Mouse (Mus musculus) hindbrain, embryonic 11.5 days (tissue): ENCODE measurements around the gene Sox6. TPM values are rescaled to one million over a fixed set of nuclear protein-coding genes. Genes with fewer than 3 reads are reported as not detected.
"Not testable (repeated sequence)": the region's sequence is repeated elsewhere in the genome, so short reads cannot be mapped to it uniquely, and the experiment has no call there.

Source experiments
- ATAC-seq: fragments of 200-750 bp; cut with Nextera tagmentation; 2 replicates; pipeline ENCODE4 v1.8.0; 2017; ENCODE audit warnings: mild to moderate bottlenecking, moderate TSS enrichment, moderate library complexity; ENCODE audit not compliant: low FRiP score
- DNase-seq: peaks from one replicate; pipeline ENCODE4 v3.0.0-alpha.2; 2015; ENCODE audit warnings: low spot score
- H3K27ac ChIP-seq: fragments of 300-500 bp; sonication (generic); 2 replicates; pipeline ENCODE4 v1.5.1; 2014; ENCODE audit warnings: mild to moderate bottlenecking, low read depth, low read length
- H3K27me3 ChIP-seq: fragments of 300-500 bp; sonication (generic); 2 replicates; pipeline ENCODE4 v1.6.1; 2014; ENCODE audit warnings: mild to moderate bottlenecking, low read length, moderate library complexity, mixed read lengths; ENCODE audit not compliant: control insufficient read depth, insufficient read depth
- H3K36me3 ChIP-seq: fragments of 300-500 bp; sonication (generic); 2 replicates; pipeline ENCODE4 v1.6.1; 2014; ENCODE audit warnings: mild to moderate bottlenecking, low read length, moderate library complexity, mixed read lengths; ENCODE audit not compliant: control insufficient read depth, insufficient read depth
- H3K4me1 ChIP-seq: fragments of 300-500 bp; sonication (generic); replicated peaks from 2 replicates; pipeline ENCODE4 v1.6.1; 2014; ENCODE audit warnings: low read length, mixed read lengths; ENCODE audit not compliant: control insufficient read depth, insufficient read depth
- H3K4me2 ChIP-seq: fragments of 300-500 bp; sonication (generic); replicated peaks from 2 replicates; pipeline ENCODE4 v1.6.1; 2014; ENCODE audit warnings: mild to moderate bottlenecking, low read depth, low read length
- H3K4me3 ChIP-seq: fragments of 300-500 bp; sonication (generic); 2 replicates; pipeline ENCODE4 v1.5.1; 2014; ENCODE audit warnings: low read depth, low read length
- H3K9ac ChIP-seq: fragments of 300-500 bp; sonication (generic); 2 replicates; pipeline ENCODE4 v1.6.1; 2014; ENCODE audit warnings: low read depth, low read length
- H3K9me3 ChIP-seq: fragments of 300-500 bp; sonication (generic); 2 replicates; pipeline ENCODE4 v1.6.1; 2016; ENCODE audit warnings: low read length; ENCODE audit not compliant: control insufficient read depth
- WGBS: fragments of 180-500 bp; shearing (Covaris S2); extraction: QIAGEN DNeasy Blood & Tissue Kit; methylation state at CpG from one replicate; pipeline ENCODE4 v1.1.7; 2014; 5-methylcytosine and 5-hydroxymethylcytosine counted together
- polyA plus RNA-seq: library from polyadenylated mRNA; unstranded; fragments of >200 nt; fragmentation: Nextera tagmentation; extraction: Ambion mirVana; gene quantifications from 2 replicates; pipeline ENCODE4 v1.2.1, GENCODE M21; 2014

The Sox6 gene
- polyA plus RNA-seq, 1 experiment from 2014 or later: 49.4 TPM

GRCm38 (mm10) chr7:115630287-115630686 is 408.3 kb downstream of the Sox6 start:
- H3K9ac ChIP-seq: no peak overlapping the region
- WGBS: 93% methylated on average over 4 of the region's 4 CpGs
- H3K4me1 ChIP-seq: 0 out of 2 replicates have a peak, but pooled peaks cover 2% of the 10 kb centered on the region
- no peaks in the 10 kb centered on the region for H3K36me3 ChIP-seq
- DNase-seq (no peak), ATAC-seq (no peak)
- no peaks in the 10 kb centered on the region for H3K27me3 ChIP-seq
- H3K27ac ChIP-seq: no peak overlapping the region
- H3K4me2 ChIP-seq: no peak overlapping the region
- H3K4me3 ChIP-seq: no peak overlapping the region
- no peaks in the 10 kb centered on the region for H3K9me3 ChIP-seq

- ATAC-seq (no peak), DNase-seq (no peak)
- no peaks in the 10 kb centered on the region for H3K9me3 ChIP-seq
- H3K27ac ChIP-seq: no peak overlapping the region
- H3K4me3 ChIP-seq: no peak overlapping the region
- H3K4me1 ChIP-seq: 0 out of 2 replicates have a peak, but pooled peaks cover 3% of the 10 kb centered on the region
- H3K36me3 ChIP-seq: no peaks in the 10 kb centered on the region
- 92% methylated on average over 1 of the region's 1 CpGs for WGBS
- H3K9ac ChIP-seq: no peak overlapping the region
- no peaks in the 10 kb centered on the region for H3K27me3 ChIP-seq
- H3K4me2 ChIP-seq: no peak overlapping the region
Measured at GRCm38 (mm10) chr7:115628766-115629165, 409.8 kb downstream of the Sox6 start.

- H3K27me3 ChIP-seq: 0 out of 2 replicates have a peak, but pooled peaks cover 2% of the 10 kb centered on the region
- H3K36me3 ChIP-seq: no peaks in the 10 kb centered on the region
- H3K4me3 ChIP-seq: no peak overlapping the region
- DNase-seq (no peak), ATAC-seq (no peak)
- no peak overlapping the region for H3K27ac ChIP-seq
- no peaks in the 10 kb centered on the region for H3K9me3 ChIP-seq
- no peak overlapping the region for H3K9ac ChIP-seq
- no peak overlapping the region for H3K4me2 ChIP-seq
- H3K4me1 ChIP-seq: 0 out of 2 replicates have a peak, but pooled peaks cover 3% of the 10 kb centered on the region
- WGBS: 77% methylated on average over 4 of the region's 4 CpGs
Measured at GRCm38 (mm10) chr7:115625956-115626355, 412.6 kb downstream of the Sox6 start.

- ATAC-seq (no peak), DNase-seq (peak; percentile 51)
- Histone ChIP-seq H3K36me3 (no peaks in the 10 kb centered on the region), H3K27ac (peak overlapping the region; percentile 33), H3K4me2 (no peak overlapping the region), H3K9me3 (no peaks in the 10 kb centered on the region), H3K27me3 (0 out of 2 replicates have a peak, but pooled peaks cover 2% of the 10 kb centered on the region), H3K4me3 (no peak overlapping the region), H3K9ac (no peak overlapping the region), H3K4me1 (0 out of 2 replicates have a peak, but pooled peaks cover 3% of the 10 kb centered on the region)
- WGBS: 24% methylated on average over 8 of the region's 8 CpGs
Measured at GRCm38 (mm10) chr7:115624907-115625552, 413.6 kb downstream of the Sox6 start.

GRCm38 (mm10) chr7:115624451-115624850 is 414.1 kb downstream of the Sox6 start:
- no peak for ATAC-seq
- Histone ChIP-seq H3K4me1 (0 out of 2 replicates have a peak, but pooled peaks cover 3% of the 10 kb centered on the region), H3K9me3 (no peaks in the 10 kb centered on the region), H3K36me3 (no peaks in the 10 kb centered on the region), H3K27me3 (0 out of 2 replicates have a peak, but pooled peaks cover 2% of the 10 kb centered on the region), H3K9ac (no peak overlapping the region), H3K4me3 (no peak overlapping the region), H3K4me2 (no peak overlapping the region), H3K27ac (peak overlapping the region; percentile 33; the same call in 1 of the 2 replicates)
- WGBS: 56% methylated on average over 5 of the region's 5 CpGs
- DNase-seq: no peak

DNA sequence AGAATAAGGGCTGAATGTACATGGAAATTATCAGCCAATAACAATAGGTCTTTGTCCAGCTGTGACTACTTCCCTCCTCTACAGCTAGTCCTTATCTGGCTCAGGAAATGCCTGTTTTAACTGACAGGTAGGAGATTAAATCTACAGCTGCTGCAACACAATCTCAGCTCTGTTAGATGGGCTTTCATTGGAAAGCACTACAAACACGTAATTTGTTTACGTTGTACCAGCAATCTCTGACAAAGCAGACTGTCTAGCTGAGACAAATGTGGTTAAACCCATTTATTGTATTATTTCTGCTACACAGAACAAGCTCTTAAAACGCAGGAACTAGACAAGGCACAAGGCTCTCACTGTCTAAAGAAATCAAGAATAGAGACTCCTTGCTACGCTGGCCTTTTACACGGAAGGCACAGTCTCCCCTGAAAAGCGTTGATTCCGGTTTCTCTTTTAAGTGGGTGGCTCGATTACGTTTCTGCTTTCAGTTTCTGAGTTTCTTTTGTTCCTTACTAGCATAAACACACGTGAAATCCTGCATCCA is 422.8 kb downstream of the Sox6 start:
- no peak overlapping the region for H3K4me3 ChIP-seq
- DNase-seq: peak; percentile 33
- no peak overlapping the region for H3K9ac ChIP-seq
- WGBS: 39% methylated on average over 10 of the region's 10 CpGs
- no peaks in the 10 kb centered on the region for H3K36me3 ChIP-seq
- no peak overlapping the region for H3K4me2 ChIP-seq
- H3K9me3 ChIP-seq: no peaks in the 10 kb centered on the region
- no peak for ATAC-seq
- peak overlapping the region; percentile 53; the same call in 1 of the 2 replicates for H3K27ac ChIP-seq
- H3K4me1 ChIP-seq: no peaks in the 10 kb centered on the region
- no peaks in the 10 kb centered on the region for H3K27me3 ChIP-seq

DNA sequence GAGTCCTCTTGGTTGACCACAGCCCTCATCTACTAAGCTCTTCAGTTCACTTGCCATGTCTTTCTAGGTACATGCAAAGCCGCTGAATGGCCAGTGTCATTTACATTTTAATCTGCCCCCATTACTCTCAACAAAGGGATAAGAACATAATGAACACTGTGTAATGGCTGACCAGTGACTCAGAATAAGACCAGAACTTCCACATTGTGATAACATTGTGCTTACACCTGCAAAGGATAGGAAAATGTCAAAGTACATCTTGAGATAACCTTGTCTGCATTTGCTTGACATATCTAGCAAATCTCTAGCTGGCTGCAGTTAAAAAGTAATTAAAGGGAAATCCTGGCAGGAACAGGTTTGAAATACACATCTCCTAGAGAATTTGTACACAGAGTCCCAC is 431.1 kb downstream of the Sox6 start:
- Histone ChIP-seq H3K4me1 (no peaks in the 10 kb centered on the region), H3K9ac (no peak overlapping the region), H3K36me3 (no peaks in the 10 kb centered on the region), H3K9me3 (no peaks in the 10 kb centered on the region), H3K4me3 (no peak overlapping the region), H3K27ac (no peak overlapping the region), H3K27me3 (no peaks in the 10 kb centered on the region), H3K4me2 (no peak overlapping the region)
- DNase-seq: no peak
- no peak for ATAC-seq
- WGBS: 91% methylated on average over 1 of the region's 1 CpGs

- H3K27me3 ChIP-seq, H3K27ac ChIP-seq, H3K4me1 ChIP-seq, H3K9me3 ChIP-seq, H3K4me3 ChIP-seq, H3K9ac ChIP-seq, H3K36me3 ChIP-seq, ATAC-seq, H3K4me2 ChIP-seq, DNase-seq: not testable (repeated sequence)
- 61% methylated on average over 3 of the region's 3 CpGs for WGBS
Measured at GRCm38 (mm10) chr7:115606125-115606524, 432.5 kb downstream of the Sox6 start.

DNA sequence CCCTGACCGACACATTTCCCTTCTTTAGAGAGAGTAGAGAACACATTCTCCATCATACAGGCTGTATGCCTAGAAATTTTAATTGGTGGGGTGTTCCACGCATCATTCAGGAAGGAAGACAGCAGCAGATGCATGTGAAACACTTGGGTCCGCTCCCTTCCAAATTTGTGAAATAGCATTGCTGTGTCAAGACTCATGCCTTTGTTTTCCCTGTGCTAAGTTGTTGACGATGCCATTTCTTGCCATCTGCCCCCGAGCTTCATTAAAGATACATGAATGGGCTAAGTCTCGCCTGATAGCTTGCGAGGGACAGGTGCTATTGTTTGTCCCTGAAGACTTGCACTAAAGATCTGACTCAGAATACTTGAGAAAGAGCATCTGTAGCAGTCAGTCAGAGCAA is 433.7 kb downstream of the Sox6 start:
- ATAC-seq (no peak), DNase-seq (no peak)
- Histone ChIP-seq H3K36me3 (no peaks in the 10 kb centered on the region), H3K4me3 (no peak overlapping the region), H3K9me3 (no peaks in the 10 kb centered on the region), H3K9ac (no peak overlapping the region), H3K27ac (no peak overlapping the region), H3K27me3 (no peaks in the 10 kb centered on the region), H3K4me1 (no peaks in the 10 kb centered on the region), H3K4me2 (no peak overlapping the region)
- WGBS: 69% methylated on average over 7 of the region's 7 CpGs
